Mouse (Mus musculus): Measurements from ENCODE around the gene Astl. TPM values are rescaled to one million over a fixed set of nuclear protein-coding genes. Genes with fewer than 3 reads are reported as not detected.

Gene Astl
- polyA plus RNA-seq, 1 experiment from 2014 or later: not detected

- peaks cover 28% of the 10 kb centered on the region; the same call in 1 of the 2 replicates for H3K4me1 ChIP-seq (ENCODE audit: control insufficient read depth, insufficient read depth, low read length)
- WGBS: 74% methylated on average over 6 of the region's 6 CpGs
- no peak for ATAC-seq (ENCODE audit: low FRiP score, low TSS enrichment)
Measured at GRCm38 (mm10) chr2:127339262-127339661, 823 bp downstream of the Astl start.

GRCm38 (mm10) chr2:127341159-127341558 lies 2.7 kb downstream of the Astl start:
- Histone ChIP-seq H3K27me3 (ENCODE audit: control insufficient read depth, insufficient read depth, low read length) (no peaks in the 10 kb centered on the region; the same call in 1 of the 2 replicates), H3K4me3 (ENCODE audit: low read length) (no peak overlapping the region), H3K36me3 (ENCODE audit: control insufficient read depth, insufficient read depth, low read length) (no peaks in the 10 kb centered on the region), H3K27ac (ENCODE audit: low read depth, low read length) (no peak overlapping the region), H3K9ac (ENCODE audit: low read depth, low read length) (no peak overlapping the region), H3K4me1 (ENCODE audit: control insufficient read depth, insufficient read depth, low read length) (peaks cover 17% of the 10 kb centered on the region; the same call in 1 of the 2 replicates), H3K9me3 (ENCODE audit: control insufficient read depth, low read length) (no peaks in the 10 kb centered on the region), H3K4me2 (replicated peaks; ENCODE audit: low read depth, low read length) (no peak overlapping the region)
- 9% methylated on average over 3 of the region's 3 CpGs for WGBS
- 0 out of 2 replicates have a peak, but pooled peaks have one; percentile 45 for ATAC-seq (ENCODE audit: low FRiP score, low TSS enrichment)

More at GRCm38 (mm10) chr2:127339262-127339661, 823 bp downstream of the Astl start:
- Histone ChIP-seq H3K36me3 (ENCODE audit: control insufficient read depth, insufficient read depth, low read length) (no peaks in the 10 kb centered on the region), H3K9ac (ENCODE audit: low read depth, low read length) (no peak overlapping the region), H3K4me2 (replicated peaks; ENCODE audit: low read depth, low read length) (no peak overlapping the region), H3K27me3 (ENCODE audit: control insufficient read depth, insufficient read depth, low read length) (no peaks in the 10 kb centered on the region; the same call in none of the 2 replicates), H3K27ac (ENCODE audit: low read depth, low read length) (no peak overlapping the region), H3K9me3 (ENCODE audit: control insufficient read depth, low read length) (no peaks in the 10 kb centered on the region), H3K4me3 (ENCODE audit: low read length) (no peak overlapping the region)

- Histone ChIP-seq H3K36me3 (ENCODE audit: control insufficient read depth, insufficient read depth, low read length) (no peaks in the 10 kb centered on the region), H3K9me3 (ENCODE audit: control insufficient read depth, low read length) (no peaks in the 10 kb centered on the region), H3K27ac (ENCODE audit: low read depth, low read length) (no peak overlapping the region), H3K4me2 (replicated peaks; ENCODE audit: low read depth, low read length) (no peak overlapping the region), H3K4me1 (ENCODE audit: control insufficient read depth, insufficient read depth, low read length) (no peaks in the 10 kb centered on the region), H3K27me3 (ENCODE audit: control insufficient read depth, insufficient read depth, low read length) (no peaks in the 10 kb centered on the region), H3K9ac (ENCODE audit: low read depth, low read length) (no peak overlapping the region), H3K4me3 (ENCODE audit: low read length) (no peak overlapping the region)
- WGBS: 79% methylated on average over 1 of the region's 1 CpGs
- 0 out of 2 replicates have a peak, but pooled peaks have one; percentile 46 for ATAC-seq (ENCODE audit: low FRiP score, low TSS enrichment)
Measured at GRCm38 (mm10) chr2:127346334-127346733, 7.9 kb downstream of the Astl start.

- WGBS: 77% methylated on average over 13 of the region's 13 CpGs
- ATAC-seq (ENCODE audit: low FRiP score, low TSS enrichment): no peak
- H3K4me3 ChIP-seq (ENCODE audit: low read length): no peak overlapping the region
- H3K36me3 ChIP-seq (ENCODE audit: control insufficient read depth, insufficient read depth, low read length): no peaks in the 10 kb centered on the region
- H3K9ac ChIP-seq (ENCODE audit: low read depth, low read length): no peak overlapping the region
- H3K27me3 ChIP-seq (ENCODE audit: control insufficient read depth, insufficient read depth, low read length): no peaks in the 10 kb centered on the region
- no peak overlapping the region for H3K4me2 ChIP-seq (replicated peaks; ENCODE audit: low read depth, low read length)
- no peaks in the 10 kb centered on the region for H3K4me1 ChIP-seq (ENCODE audit: control insufficient read depth, insufficient read depth, low read length)
- no peak overlapping the region for H3K27ac ChIP-seq (ENCODE audit: low read depth, low read length)
- no peaks in the 10 kb centered on the region for H3K9me3 ChIP-seq (ENCODE audit: control insufficient read depth, low read length)
Measured at GRCm38 (mm10) chr2:127347147-127347985, 8.9 kb downstream of the Astl start.

GRCm38 (mm10) chr2:127353881-127354280 lies 15.4 kb downstream of the Astl start:
- Histone ChIP-seq H3K9me3 (ENCODE audit: control insufficient read depth, low read length) (no peaks in the 10 kb centered on the region), H3K4me2 (replicated peaks; ENCODE audit: low read depth, low read length) (no peak overlapping the region), H3K27me3 (ENCODE audit: control insufficient read depth, insufficient read depth, low read length) (no peaks in the 10 kb centered on the region), H3K4me1 (ENCODE audit: control insufficient read depth, insufficient read depth, low read length) (no peaks in the 10 kb centered on the region), H3K36me3 (ENCODE audit: control insufficient read depth, insufficient read depth, low read length) (no peaks in the 10 kb centered on the region), H3K9ac (ENCODE audit: low read depth, low read length) (no peak overlapping the region), H3K27ac (ENCODE audit: low read depth, low read length) (no peak overlapping the region), H3K4me3 (ENCODE audit: low read length) (no peak overlapping the region)
- ATAC-seq (ENCODE audit: low FRiP score, low TSS enrichment): no peak
- WGBS: 82% methylated on average over 4 of the region's 4 CpGs

- Histone ChIP-seq H3K9ac (ENCODE audit: low read depth, low read length) (peak within 1 kb of the TSS; percentile 34), H3K4me2 (replicated peaks; ENCODE audit: low read depth, low read length) (peak within 1 kb of the TSS; percentile 77), H3K4me3 (ENCODE audit: low read length) (peak within 1 kb of the TSS; percentile 43), H3K27me3 (ENCODE audit: control insufficient read depth, insufficient read depth, low read length) (peaks cover 47% of the 10 kb centered on the region), H3K9me3 (ENCODE audit: control insufficient read depth, low read length) (no peaks in the 10 kb centered on the region), H3K36me3 (ENCODE audit: control insufficient read depth, insufficient read depth, low read length) (no peaks in the 10 kb centered on the region), H3K4me1 (ENCODE audit: control insufficient read depth, insufficient read depth, low read length) (peaks cover 15% of the 10 kb centered on the region), H3K27ac (ENCODE audit: low read depth, low read length) (no peak within 1 kb of the TSS)
- WGBS: under 1% methylated on average over 46 of the region's 49 CpGs
- ATAC-seq (ENCODE audit: low FRiP score, low TSS enrichment): peak; percentile 82
Measured at GRCm38 (mm10) chr2:127362459-127363281, 24.2 kb downstream of the Astl start, which contains the start of gene Adra2b. Adra2b (plus strand) TSS chr2:127363208.

- Histone ChIP-seq H3K36me3 (ENCODE audit: control insufficient read depth, insufficient read depth, low read length) (no peaks in the 10 kb centered on the region), H3K9ac (ENCODE audit: low read depth, low read length) (peak overlapping the region; percentile 34; the same call in 1 of the 2 replicates), H3K4me1 (ENCODE audit: control insufficient read depth, insufficient read depth, low read length) (peaks cover 17% of the 10 kb centered on the region), H3K4me2 (replicated peaks; ENCODE audit: low read depth, low read length) (peak overlapping the region; percentile 77), H3K9me3 (ENCODE audit: control insufficient read depth, low read length) (no peaks in the 10 kb centered on the region), H3K27me3 (ENCODE audit: control insufficient read depth, insufficient read depth, low read length) (peaks cover 47% of the 10 kb centered on the region), H3K4me3 (ENCODE audit: low read length) (peak overlapping the region; percentile 43), H3K27ac (ENCODE audit: low read depth, low read length) (no peak overlapping the region)
- ATAC-seq (ENCODE audit: low FRiP score, low TSS enrichment): peak; percentile 13
- 1% methylated on average over 28 of the region's 28 CpGs for WGBS
Measured at GRCm38 (mm10) chr2:127363282-127363652, 24.8 kb downstream of the Astl start.

- Histone ChIP-seq H3K4me3 (ENCODE audit: low read length) (peak overlapping the region; percentile 43), H3K9me3 (ENCODE audit: control insufficient read depth, low read length) (no peaks in the 10 kb centered on the region), H3K9ac (ENCODE audit: low read depth, low read length) (no peak overlapping the region), H3K4me2 (replicated peaks; ENCODE audit: low read depth, low read length) (peak overlapping the region; percentile 77), H3K4me1 (ENCODE audit: control insufficient read depth, insufficient read depth, low read length) (peaks cover 17% of the 10 kb centered on the region), H3K36me3 (ENCODE audit: control insufficient read depth, insufficient read depth, low read length) (no peaks in the 10 kb centered on the region), H3K27me3 (ENCODE audit: control insufficient read depth, insufficient read depth, low read length) (peaks cover 47% of the 10 kb centered on the region), H3K27ac (ENCODE audit: low read depth, low read length) (no peak overlapping the region)
- WGBS: 7% methylated on average over 20 of the region's 20 CpGs
- ATAC-seq (ENCODE audit: low FRiP score, low TSS enrichment): 0 out of 2 replicates have a peak, but pooled peaks have one; percentile 13
Measured at GRCm38 (mm10) chr2:127363696-127364095, 25.3 kb downstream of the Astl start.
